Mouse (Mus musculus): Measurements from ENCODE around the gene Hacd2. TPM values are rescaled to one million over a fixed set of nuclear protein-coding genes. Genes with fewer than 3 reads are reported as not detected.

Gene Hacd2
- total RNA-seq, 2 experiments from 2014 or later, result 1.9 to 2.1 TPM

Other genes with a start within 250 kb of the Hacd2 start
- 1 to 10 TPM; 1.9 TPM for gene Adcy5, start 132.4 kb downstream of the Hacd2 start, total RNA-seq (2021)